Mouse (Mus musculus): Measurements from ENCODE around the gene Itprid1.

The Itprid1 gene

GRCm38 (mm10) chr6:55836650-55837320 lies at the start of gene Itprid1:
TSS of gene Itprid1 (plus strand) at chr6:55836895.
- DNase-seq (ENCODE audit: low spot score), result peak; percentile 52

GRCm38 (mm10) chr6:55789557-55789956 lies 47.1 kb upstream of the Itprid1 start:
- no peak for DNase-seq (ENCODE audit: low spot score)

GRCm38 (mm10) chr6:55791852-55792496 lies 44.7 kb upstream of the Itprid1 start:
- no peak for DNase-seq (ENCODE audit: low spot score)

GRCm38 (mm10) chr6:55792536-55792935 lies 44.2 kb upstream of the Itprid1 start:
- no peak for DNase-seq (ENCODE audit: low spot score)

- DNase-seq (ENCODE audit: low spot score), result no peak
Observed at GRCm38 (mm10) chr6:55802686-55803085, 34.0 kb upstream of the Itprid1 start.

GRCm38 (mm10) chr6:55803357-55803756 lies 33.3 kb upstream of the Itprid1 start:
- no peak for DNase-seq (ENCODE audit: low spot score)

- no peak for DNase-seq (ENCODE audit: low spot score)
Observed at GRCm38 (mm10) chr6:55803991-55804680, 32.6 kb upstream of the Itprid1 start.

- no peak for DNase-seq (ENCODE audit: low spot score)
Observed at GRCm38 (mm10) chr6:55804681-55805000, 32.1 kb upstream of the Itprid1 start.

GRCm38 (mm10) chr6:55805291-55806137 lies 31.2 kb upstream of the Itprid1 start:
- DNase-seq (ENCODE audit: low spot score), result no peak

GRCm38 (mm10) chr6:55806537-55806936 lies 30.2 kb upstream of the Itprid1 start:
- DNase-seq (ENCODE audit: low spot score), result no peak

GRCm38 (mm10) chr6:55808692-55809091 lies 28.0 kb upstream of the Itprid1 start:
- DNase-seq (ENCODE audit: low spot score), result no peak

GRCm38 (mm10) chr6:55811153-55811552 lies 25.5 kb upstream of the Itprid1 start:
- DNase-seq (ENCODE audit: low spot score), result no peak

GRCm38 (mm10) chr6:55812353-55812752 lies 24.3 kb upstream of the Itprid1 start:
- DNase-seq (ENCODE audit: low spot score), result no peak

- no peak for DNase-seq (ENCODE audit: low spot score)
Observed at GRCm38 (mm10) chr6:55814184-55814926, 22.3 kb upstream of the Itprid1 start.

GRCm38 (mm10) chr6:55816911-55817310 lies 19.8 kb upstream of the Itprid1 start:
- DNase-seq (ENCODE audit: low spot score), result no peak

GRCm38 (mm10) chr6:55829722-55830121 lies 7.0 kb upstream of the Itprid1 start:
- no peak for DNase-seq (ENCODE audit: low spot score)

- DNase-seq (ENCODE audit: low spot score), result no peak
Observed at GRCm38 (mm10) chr6:55852589-55852988, 15.9 kb downstream of the Itprid1 start.

- DNase-seq (ENCODE audit: low spot score), result no peak
Observed at GRCm38 (mm10) chr6:55856085-55856484, 19.4 kb downstream of the Itprid1 start.

- no peak for DNase-seq (ENCODE audit: low spot score)
Observed at GRCm38 (mm10) chr6:55865206-55865605, 28.5 kb downstream of the Itprid1 start.

- no peak for DNase-seq (ENCODE audit: low spot score)
Observed at GRCm38 (mm10) chr6:55879356-55879960, 42.8 kb downstream of the Itprid1 start.

- peak; percentile 3 for DNase-seq (ENCODE audit: low spot score)
Observed at GRCm38 (mm10) chr6:55880886-55881285, 44.2 kb downstream of the Itprid1 start.
